Mouse (Mus musculus): Measurements from ENCODE around the gene Vps37d. TPM values are rescaled to one million over a fixed set of nuclear protein-coding genes. Genes with fewer than 3 reads are reported as not detected.

The Vps37d gene
- polyA plus RNA-seq (2016; fragmentation: Nextera tagmentation; extraction: Ambion mirVana): 26.4 and 27.2 TPM in 2 replicates

GRCm38 (mm10) chr5:135077564-135078481 lies at the start of gene Vps37d:
Gene Vps37d, minus strand, starts transcription at chr5:135078266.
- peaks cover 26% of the 10 kb centered on the region for H3K4me1 ChIP-seq
- H3K9me3 ChIP-seq: no peaks in the 10 kb centered on the region
- H3K4me3 ChIP-seq: peak within 1 kb of the TSS; percentile 96
- no peaks in the 10 kb centered on the region for H3K27me3 ChIP-seq
- under 1% methylated on average over 70 of the region's 83 CpGs for WGBS
- ATAC-seq (ENCODE audit: insufficient number of reproducible peaks, insufficient read depth, low FRiP score, low TSS enrichment): peak; percentile 75
- H3K27ac ChIP-seq: peak within 1 kb of the TSS; percentile 90
- peak within 1 kb of the TSS; percentile 99 for H3K9ac ChIP-seq
- H3K36me3 ChIP-seq: peaks cover 23% of the 10 kb centered on the region
- H3K4me2 ChIP-seq (replicated peaks): peak within 1 kb of the TSS; percentile 53

- WGBS: 79% methylated on average over 5 of the region's 6 CpGs
- H3K9me3 ChIP-seq: no peaks in the 10 kb centered on the region
- peaks cover 7% of the 10 kb centered on the region for H3K27me3 ChIP-seq
Observed at GRCm38 (mm10) chr5:135127669-135128068, 49.6 kb upstream of the Vps37d start.

GRCm38 (mm10) chr5:135126121-135126520 lies 48.1 kb upstream of the Vps37d start:
- Histone ChIP-seq H3K4me1 (no peaks in the 10 kb centered on the region), H3K9ac (no peak overlapping the region), H3K27ac (no peak overlapping the region), H3K36me3 (no peaks in the 10 kb centered on the region), H3K4me2 (replicated peaks) (no peak overlapping the region), H3K9me3 (no peaks in the 10 kb centered on the region), H3K4me3 (no peak overlapping the region), H3K27me3 (peaks cover 13% of the 10 kb centered on the region)
- no peak for ATAC-seq (ENCODE audit: insufficient number of reproducible peaks, insufficient read depth, low FRiP score, low TSS enrichment)
- WGBS: 58% methylated on average over 6 of the region's 6 CpGs

More at GRCm38 (mm10) chr5:135127669-135128068, 49.6 kb upstream of the Vps37d start:
- no peak overlapping the region for H3K4me2 ChIP-seq (replicated peaks)
- H3K36me3 ChIP-seq: no peaks in the 10 kb centered on the region
- no peak overlapping the region for H3K27ac ChIP-seq
- no peak for ATAC-seq (ENCODE audit: insufficient number of reproducible peaks, insufficient read depth, low FRiP score, low TSS enrichment)
- H3K4me3 ChIP-seq: no peak overlapping the region
- H3K9ac ChIP-seq: no peak overlapping the region
- no peaks in the 10 kb centered on the region for H3K4me1 ChIP-seq

GRCm38 (mm10) chr5:135120753-135121152 lies 42.7 kb upstream of the Vps37d start:
- Histone ChIP-seq H3K9me3 (no peaks in the 10 kb centered on the region), H3K4me2 (replicated peaks) (no peak overlapping the region), H3K4me1 (no peaks in the 10 kb centered on the region), H3K27ac (no peak overlapping the region), H3K27me3 (peaks cover 18% of the 10 kb centered on the region), H3K4me3 (no peak overlapping the region), H3K9ac (no peak overlapping the region), H3K36me3 (no peaks in the 10 kb centered on the region)
- ATAC-seq (ENCODE audit: insufficient number of reproducible peaks, insufficient read depth, low FRiP score, low TSS enrichment): no peak
- 66% methylated on average over 4 of the region's 4 CpGs for WGBS

- no peak for ATAC-seq (ENCODE audit: insufficient number of reproducible peaks, insufficient read depth, low FRiP score, low TSS enrichment)
- 17% methylated on average over 6 of the region's 6 CpGs for WGBS
- Histone ChIP-seq H3K27ac (no peak overlapping the region), H3K36me3 (no peaks in the 10 kb centered on the region), H3K4me2 (replicated peaks) (no peak overlapping the region), H3K9me3 (no peaks in the 10 kb centered on the region), H3K9ac (no peak overlapping the region), H3K4me1 (no peaks in the 10 kb centered on the region), H3K4me3 (no peak overlapping the region), H3K27me3 (peaks cover 18% of the 10 kb centered on the region)
Observed at GRCm38 (mm10) chr5:135118589-135119081, 40.6 kb upstream of the Vps37d start.

- no peaks in the 10 kb centered on the region for H3K9me3 ChIP-seq
- H3K27ac ChIP-seq: no peak overlapping the region
- H3K27me3 ChIP-seq: 0 out of 2 replicates have a peak, but pooled peaks cover 3% of the 10 kb centered on the region
- H3K4me1 ChIP-seq: no peaks in the 10 kb centered on the region
- no peak for ATAC-seq (ENCODE audit: insufficient number of reproducible peaks, insufficient read depth, low FRiP score, low TSS enrichment)
- H3K4me2 ChIP-seq (replicated peaks): no peak overlapping the region
- H3K9ac ChIP-seq: no peak overlapping the region
- H3K4me3 ChIP-seq: no peak overlapping the region
- 90% methylated on average over 8 of the region's 8 CpGs for WGBS
- no peaks in the 10 kb centered on the region for H3K36me3 ChIP-seq
Observed at GRCm38 (mm10) chr5:135115241-135115640, 37.2 kb upstream of the Vps37d start.

GRCm38 (mm10) chr5:135113782-135114181 lies 35.7 kb upstream of the Vps37d start:
- no peak overlapping the region for H3K9ac ChIP-seq
- ATAC-seq (ENCODE audit: insufficient number of reproducible peaks, insufficient read depth, low FRiP score, low TSS enrichment): no peak
- no peak overlapping the region for H3K4me3 ChIP-seq
- no peak overlapping the region for H3K4me2 ChIP-seq (replicated peaks)
- no peaks in the 10 kb centered on the region for H3K4me1 ChIP-seq
- no peak overlapping the region for H3K27ac ChIP-seq
- peaks cover 10% of the 10 kb centered on the region; the same call in 1 of the 2 replicates for H3K27me3 ChIP-seq
- WGBS: 89% methylated on average over 12 of the region's 12 CpGs
- no peaks in the 10 kb centered on the region for H3K36me3 ChIP-seq
- H3K9me3 ChIP-seq: no peaks in the 10 kb centered on the region

GRCm38 (mm10) chr5:135109976-135110375 lies 31.9 kb upstream of the Vps37d start:
- 70% methylated on average over 6 of the region's 6 CpGs for WGBS
- no peak for ATAC-seq (ENCODE audit: insufficient number of reproducible peaks, insufficient read depth, low FRiP score, low TSS enrichment)
- no peaks in the 10 kb centered on the region for H3K36me3 ChIP-seq
- H3K4me2 ChIP-seq (replicated peaks): no peak overlapping the region
- H3K4me1 ChIP-seq: peaks cover 13% of the 10 kb centered on the region
- H3K9ac ChIP-seq: no peak overlapping the region
- no peak overlapping the region for H3K4me3 ChIP-seq
- H3K27me3 ChIP-seq: peaks cover 43% of the 10 kb centered on the region
- H3K27ac ChIP-seq: no peak overlapping the region
- H3K9me3 ChIP-seq: no peaks in the 10 kb centered on the region

- Histone ChIP-seq H3K4me3 (no peak overlapping the region), H3K9ac (no peak overlapping the region), H3K4me2 (replicated peaks) (no peak overlapping the region), H3K36me3 (no peaks in the 10 kb centered on the region), H3K27ac (no peak overlapping the region), H3K4me1 (peaks cover 13% of the 10 kb centered on the region), H3K27me3 (peaks cover 46% of the 10 kb centered on the region), H3K9me3 (no peaks in the 10 kb centered on the region)
- 88% methylated on average over 3 of the region's 3 CpGs for WGBS
- no peak for ATAC-seq (ENCODE audit: insufficient number of reproducible peaks, insufficient read depth, low FRiP score, low TSS enrichment)
Observed at GRCm38 (mm10) chr5:135109426-135109825, 31.4 kb upstream of the Vps37d start.

- Histone ChIP-seq H3K27ac (no peak overlapping the region), H3K4me1 (peaks cover 13% of the 10 kb centered on the region), H3K4me2 (replicated peaks) (no peak overlapping the region), H3K27me3 (peaks cover 46% of the 10 kb centered on the region), H3K4me3 (no peak overlapping the region), H3K9me3 (no peaks in the 10 kb centered on the region), H3K36me3 (no peaks in the 10 kb centered on the region), H3K9ac (no peak overlapping the region)
- WGBS: 54% methylated on average over 6 of the region's 6 CpGs
- ATAC-seq (ENCODE audit: insufficient number of reproducible peaks, insufficient read depth, low FRiP score, low TSS enrichment): no peak
Observed at GRCm38 (mm10) chr5:135109017-135109416, 31.0 kb upstream of the Vps37d start.

GRCm38 (mm10) chr5:135107521-135108501 lies 29.7 kb upstream of the Vps37d start:
- H3K27me3 ChIP-seq: peaks cover 43% of the 10 kb centered on the region
- peaks cover 13% of the 10 kb centered on the region for H3K4me1 ChIP-seq
- no peak overlapping the region for H3K27ac ChIP-seq
- 0 out of 2 replicates have a peak, but pooled peaks have one; percentile 23 for ATAC-seq (ENCODE audit: insufficient number of reproducible peaks, insufficient read depth, low FRiP score, low TSS enrichment)
- peak overlapping the region; percentile 95 for H3K4me2 ChIP-seq (replicated peaks)
- H3K36me3 ChIP-seq: no peaks in the 10 kb centered on the region
- 6% methylated on average over 40 of the region's 40 CpGs for WGBS
- H3K9ac ChIP-seq: no peak overlapping the region
- no peaks in the 10 kb centered on the region for H3K9me3 ChIP-seq
- H3K4me3 ChIP-seq: peak overlapping the region; percentile 53

All from embryonic facial prominence, embryonic 12.5 days (tissue).